Mouse (Mus musculus): ENCODE data around the gene Cdh13. TPM values are rescaled to one million over a fixed set of nuclear protein-coding genes. Genes with fewer than 3 reads are reported as not detected.

Cdh13 gene
- total RNA-seq, 2 experiments from 2014 or later, result 5.9 to 6.2 TPM

- no peak for DNase-seq
These were observed 543.2 kb downstream of the Cdh13 start for GRCm38 (mm10) chr8:118826761-118827160.

DNA sequence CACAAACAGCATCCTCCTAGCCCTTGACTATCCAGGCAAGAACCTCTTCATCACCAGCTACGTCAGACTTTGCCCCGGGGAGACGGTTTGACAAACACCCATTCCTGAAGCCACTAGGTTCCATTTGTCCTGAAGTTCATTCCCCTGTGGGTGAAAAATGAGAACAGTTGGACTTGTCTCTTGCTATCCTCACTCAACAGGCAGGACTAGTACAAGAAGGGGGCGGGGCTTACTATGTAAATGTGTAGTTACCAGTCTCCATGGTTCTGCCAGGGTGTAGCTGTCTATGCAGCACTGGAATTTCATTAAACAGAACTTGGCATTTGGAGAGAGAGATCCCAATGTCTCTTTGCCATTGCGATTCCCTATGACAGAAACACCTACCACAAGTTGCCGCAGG, 544.2 kb downstream of the Cdh13 start:
- DNase-seq, result no peak

GRCm38 (mm10) chr8:118830291-118830690, 546.8 kb downstream of the Cdh13 start:
- DNase-seq, result no peak

- no peak for DNase-seq
These were observed 547.5 kb downstream of the Cdh13 start for GRCm38 (mm10) chr8:118831026-118831425.

- no peak for DNase-seq
These were observed 555.3 kb downstream of the Cdh13 start for GRCm38 (mm10) chr8:118838801-118839200.

GRCm38 (mm10) chr8:118845690-118846089, 562.2 kb downstream of the Cdh13 start:
- no peak for DNase-seq

DNA sequence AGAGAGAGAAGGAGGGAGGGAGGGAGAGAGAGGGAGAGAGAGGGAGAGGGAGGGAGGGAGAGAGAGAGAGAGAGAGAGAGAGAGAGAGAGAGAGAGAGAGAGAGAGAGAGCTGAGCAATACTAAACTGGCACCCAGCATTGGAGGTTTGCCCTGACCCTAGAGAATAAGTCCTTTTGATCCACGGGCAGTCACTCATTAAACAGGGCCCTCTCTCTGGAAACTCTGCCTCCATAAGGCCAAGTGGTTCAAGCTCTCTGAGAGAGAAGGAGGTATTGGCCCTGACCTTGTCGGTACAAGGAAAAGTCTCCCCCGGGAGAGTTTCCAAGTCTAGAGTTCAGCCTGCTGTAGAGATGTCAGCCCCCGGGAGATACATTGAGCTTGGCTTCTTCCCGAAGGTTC, 564.5 kb downstream of the Cdh13 start:
- DNase-seq, result no peak

DNA sequence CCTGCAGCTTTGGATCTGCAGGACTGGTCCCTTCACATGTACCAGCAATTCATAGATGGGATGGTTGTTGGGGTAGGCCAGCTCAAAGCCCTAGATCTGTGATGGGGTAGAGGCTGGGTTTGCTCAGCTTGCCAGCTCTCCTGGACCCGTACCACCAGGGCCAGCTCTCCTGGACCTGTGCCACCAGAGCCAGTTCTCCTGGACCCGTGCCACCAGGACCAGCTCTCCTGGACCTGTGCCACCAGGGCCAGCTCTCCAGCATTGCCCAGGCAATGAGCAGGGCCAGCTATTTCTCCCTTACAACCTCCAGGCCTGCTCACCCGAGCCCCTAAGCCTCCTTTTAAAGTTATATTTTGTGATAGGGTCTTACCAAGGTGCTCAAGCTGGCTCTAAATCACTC, 566.0 kb downstream of the Cdh13 start:
- peak; percentile 9 to 36 for DNase-seq

GRCm38 (mm10) chr8:118850381-118850780, 566.8 kb downstream of the Cdh13 start:
- peak; percentile 57 to 62 for DNase-seq

DNA sequence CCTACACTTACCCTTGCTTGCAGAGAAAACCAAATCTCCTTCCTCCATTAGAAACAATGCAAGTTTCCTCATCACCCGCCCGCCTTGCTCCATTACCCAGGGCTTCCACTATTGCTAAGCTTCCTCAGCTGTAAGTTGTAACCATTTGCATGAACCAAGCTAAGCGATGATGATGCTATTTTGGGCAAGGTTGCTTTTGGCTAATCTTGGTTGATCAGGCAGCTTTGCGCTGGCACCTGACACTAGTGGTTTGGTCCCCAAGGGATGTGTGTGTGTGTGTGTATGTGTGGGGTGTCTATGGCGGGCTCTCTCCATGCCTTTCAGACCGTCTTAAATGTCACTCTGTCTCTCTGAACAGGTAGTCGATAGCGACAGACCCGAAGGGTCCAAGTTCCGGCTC, 567.8 kb downstream of the Cdh13 start:
- no peak for DNase-seq

- no peak for DNase-seq
These were observed 569.3 kb downstream of the Cdh13 start for GRCm38 (mm10) chr8:118852861-118853260.

- no peak for DNase-seq
These were observed 571.1 kb downstream of the Cdh13 start for GRCm38 (mm10) chr8:118854656-118855055.

- no peak for DNase-seq
These were observed 582.8 kb downstream of the Cdh13 start for GRCm38 (mm10) chr8:118866332-118866731.

GRCm38 (mm10) chr8:118870711-118871110, 587.2 kb downstream of the Cdh13 start:
- no peak for DNase-seq

GRCm38 (mm10) chr8:118879939-118880825, 596.6 kb downstream of the Cdh13 start:
- DNase-seq, result no peak

DNA sequence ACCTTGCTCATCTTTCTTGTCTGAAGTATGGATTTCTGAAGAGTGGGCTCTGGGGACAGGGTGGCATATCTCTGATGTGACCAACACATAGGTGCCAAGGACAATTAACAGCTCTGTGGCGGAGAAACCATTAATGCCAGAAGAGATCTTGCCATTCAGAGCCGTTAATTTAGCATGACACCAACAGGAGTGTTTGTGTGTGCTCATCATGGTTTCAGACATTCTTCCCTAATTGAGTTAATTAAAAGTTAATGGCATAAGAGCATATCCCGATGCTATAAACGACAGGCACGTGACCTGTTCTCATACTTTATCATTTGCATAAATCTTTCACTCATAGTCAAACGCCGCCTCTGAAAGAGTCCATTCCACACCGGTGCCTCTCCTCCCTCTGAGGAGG, 600.8 kb downstream of the Cdh13 start:
- DNase-seq, result no peak

DNA sequence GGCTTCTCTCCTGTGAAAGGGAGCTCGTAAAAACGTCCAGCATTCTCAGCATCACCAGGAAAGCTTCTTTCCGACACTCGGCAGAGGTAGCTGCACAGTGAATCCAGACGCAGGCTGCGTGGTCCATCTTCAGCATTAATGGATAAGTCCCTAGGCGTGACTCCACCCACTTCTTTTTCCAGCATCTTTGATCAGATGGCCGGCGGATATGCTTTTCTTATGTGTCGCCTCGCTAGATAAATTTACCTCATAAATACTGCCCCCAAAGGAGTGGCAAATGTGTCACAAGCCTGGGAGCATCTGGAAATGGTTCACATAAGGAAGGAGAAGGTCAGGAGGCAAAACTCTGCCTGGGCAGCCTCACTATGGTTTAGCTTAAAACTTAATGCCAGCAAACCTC, 601.5 kb downstream of the Cdh13 start:
- DNase-seq, result no peak

DNA sequence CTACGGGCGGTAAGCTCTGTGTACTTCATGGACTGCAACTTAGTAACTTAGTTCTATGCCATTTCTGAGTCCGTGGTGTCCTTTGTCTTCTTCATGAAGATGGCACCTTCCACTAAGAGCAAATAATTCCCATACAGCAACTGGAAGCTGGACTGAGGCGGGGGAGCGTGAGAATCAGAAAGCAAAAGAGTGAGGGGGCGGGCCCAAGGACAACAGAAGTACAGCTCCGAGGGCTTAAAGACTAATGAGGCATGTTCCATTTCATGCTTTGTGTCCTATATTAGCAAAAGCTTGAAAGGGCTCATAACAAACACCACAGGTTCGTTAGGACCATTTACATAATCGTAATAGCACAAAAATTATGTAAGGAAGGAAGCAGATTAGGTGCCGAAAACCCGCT, 618.9 kb downstream of the Cdh13 start:
- no peak for DNase-seq

DNA sequence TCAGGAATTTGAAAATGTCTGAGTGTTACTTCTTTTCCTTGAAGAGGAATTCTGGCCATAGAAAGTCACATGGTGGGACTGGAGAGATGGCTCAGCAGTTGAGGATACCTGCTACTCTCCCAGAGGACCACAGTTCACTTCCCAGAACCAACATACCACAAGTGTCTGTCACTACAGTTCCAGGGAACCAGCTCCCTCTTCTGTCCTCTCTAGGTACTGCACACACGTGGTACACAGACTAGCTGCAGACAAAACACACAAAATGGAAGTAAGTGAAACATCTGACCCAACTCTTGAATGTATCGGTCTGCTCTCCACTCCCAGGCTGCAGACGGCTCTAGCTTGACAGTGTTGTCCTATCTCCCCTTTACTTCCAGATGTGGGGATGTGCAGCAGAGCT, 633.0 kb downstream of the Cdh13 start:
- no peak for DNase-seq

GRCm38 (mm10) chr8:118937412-118937811, 653.9 kb downstream of the Cdh13 start:
- DNase-seq, result no peak

GRCm38 (mm10) chr8:118938025-118938424, 654.5 kb downstream of the Cdh13 start:
- DNase-seq, result no peak

DNA sequence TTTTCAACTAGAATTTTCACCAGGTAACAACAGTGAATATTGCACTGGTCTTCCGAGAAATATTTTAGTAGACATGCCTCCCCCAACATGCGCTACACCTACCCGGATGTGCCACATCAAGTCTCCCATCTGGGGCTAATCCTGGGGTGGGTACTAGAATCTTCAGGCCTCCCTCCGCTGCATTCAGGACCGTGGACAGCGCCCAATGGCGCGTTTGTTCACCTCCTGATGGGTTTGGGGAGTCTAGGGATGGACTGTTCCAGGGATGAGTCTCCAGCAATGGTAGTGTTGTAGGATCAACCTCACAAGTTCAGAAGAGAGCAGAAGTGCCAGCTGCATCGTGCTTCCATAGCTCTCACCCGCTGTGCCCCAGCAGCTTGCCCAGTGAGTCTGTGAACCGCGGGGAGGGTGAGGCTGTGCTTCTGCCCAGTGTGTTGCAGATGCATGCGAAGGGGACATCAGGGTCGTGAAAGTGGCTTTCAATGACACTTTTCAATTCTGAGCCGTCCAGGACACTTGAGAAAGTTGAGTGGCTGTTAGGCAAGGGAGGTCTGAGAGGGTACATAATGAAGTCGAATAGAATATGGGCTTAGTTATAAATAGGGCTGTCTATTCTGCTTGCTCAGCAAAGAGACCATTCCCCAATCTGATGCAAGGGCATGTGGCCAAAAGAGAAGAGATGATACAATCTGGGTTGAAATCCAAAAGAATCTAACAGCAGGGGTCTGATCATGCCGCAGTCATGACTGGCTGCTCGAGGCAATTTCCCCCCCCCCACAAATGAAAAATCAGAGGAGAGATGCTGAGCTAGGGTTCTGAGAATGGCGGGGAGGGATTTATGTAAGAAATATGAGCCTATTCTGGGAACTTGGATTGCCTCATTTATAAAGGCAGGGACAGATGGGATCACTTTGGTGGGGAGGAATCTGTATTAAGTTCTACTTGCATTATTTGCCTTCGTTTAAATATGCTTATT, 668.5 kb downstream of the Cdh13 start:
- DNase-seq, result peak; percentile 4 to 5

DNA sequence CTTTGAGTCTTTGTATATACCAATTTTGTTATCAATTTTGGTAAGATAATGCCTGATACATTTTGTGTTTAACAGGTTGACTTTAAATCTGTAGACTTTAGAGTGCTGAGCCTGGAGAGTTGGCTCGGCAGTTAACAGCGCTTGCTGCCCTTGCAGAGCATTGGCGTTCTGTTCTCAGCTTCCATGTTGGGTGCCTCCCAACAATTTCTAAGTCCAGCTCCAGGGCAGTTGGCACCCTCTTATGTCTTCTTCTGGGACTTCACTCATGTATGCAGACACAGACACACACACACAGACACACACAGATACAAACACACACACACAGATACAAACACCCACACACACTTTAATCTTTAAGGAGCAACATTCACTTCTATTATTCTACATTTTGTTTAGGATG, 672.6 kb downstream of the Cdh13 start:
- DNase-seq, result no peak

Measured in adrenal gland, postnatal 36 days (tissue).